Mouse (Mus musculus) lung, postnatal 0 days (tissue): ENCODE results near the gene 1700030J22Rik. TPM values are rescaled to one million over a fixed set of nuclear protein-coding genes. Genes with fewer than 3 reads are reported as not detected.

Source experiments
- ATAC-seq: fragments of 200-750 bp; cut with Nextera tagmentation; 2 replicates; pipeline ENCODE4 v1.8.0; 2017; ENCODE audit warnings: moderate library complexity
- DNase-seq: peaks from one replicate; pipeline ENCODE4 v3.0.0-alpha.2; 2016; ENCODE audit warnings: low spot score
- H3K27ac ChIP-seq: fragments of 300-500 bp; sonication (generic); 2 replicates; pipeline ENCODE4 v1.5.1; 2014; ENCODE audit warnings: antibody characterized with exemption, mild to moderate bottlenecking, low read length, mixed read lengths
- H3K27me3 ChIP-seq: fragments of 300-500 bp; sonication (generic); replicated peaks from 2 replicates; pipeline ENCODE4 v1.6.1; 2014; ENCODE audit warnings: low read length, mixed read lengths; ENCODE audit not compliant: insufficient read depth
- H3K36me3 ChIP-seq: fragments of 300-500 bp; sonication (generic); 2 replicates; pipeline ENCODE4 v1.6.1; 2014; ENCODE audit warnings: low read length, mixed read lengths; ENCODE audit not compliant: insufficient read depth
- H3K4me1 ChIP-seq: fragments of 300-500 bp; sonication (generic); 2 replicates; pipeline ENCODE4 v1.6.1; 2014; ENCODE audit warnings: antibody characterized with exemption, low read depth, low read length, mixed read lengths; ENCODE audit not compliant: insufficient read depth
- H3K4me2 ChIP-seq: fragments of 300-500 bp; sonication (generic); replicated peaks from 2 replicates; pipeline ENCODE4 v1.6.1; 2014; ENCODE audit warnings: low read depth, mild to moderate bottlenecking, low read length, moderate library complexity, mixed read lengths
- H3K4me3 ChIP-seq: fragments of 300-500 bp; sonication (generic); 2 replicates; pipeline ENCODE4 v1.5.1; 2014; ENCODE audit warnings: low read depth, low read length
- H3K9ac ChIP-seq: fragments of 300-500 bp; sonication (generic); replicated peaks from 2 replicates; pipeline ENCODE4 v1.6.1; 2014; ENCODE audit warnings: low read depth, mild to moderate bottlenecking
- H3K9me3 ChIP-seq: fragments of 300-500 bp; sonication (generic); 2 replicates; pipeline ENCODE4 v1.6.1; 2016; ENCODE audit warnings: low read length, mixed read lengths
- CTCF ChIP-seq: IDR thresholded peaks from 2 replicates; pipeline ENCODE4 v1.5.1; 2016; ENCODE audit warnings: antibody characterized with exemption, mild to moderate bottlenecking
- EP300 ChIP-seq: IDR thresholded peaks from 2 replicates; pipeline ENCODE4 v1.6.1; 2016; ENCODE audit warnings: antibody characterized with exemption, mild to moderate bottlenecking, control low read depth
- WGBS: fragments of 180-500 bp; shearing (Covaris S2); extraction: QIAGEN DNeasy Blood & Tissue Kit; methylation state at CpG from one replicate; pipeline ENCODE4 v1.1.7; 2014; 5-methylcytosine and 5-hydroxymethylcytosine counted together
- polyA plus RNA-seq: library from polyadenylated mRNA; unstranded; fragments of >200 nt; fragmentation: Nextera tagmentation; extraction: Ambion mirVana; gene quantifications from 2 replicates; pipeline ENCODE4 v1.2.1, GENCODE M21; 2015

1700030J22Rik gene
- polyA plus RNA-seq, 1 experiment from 2014 or later: 2.6 TPM

DNA sequence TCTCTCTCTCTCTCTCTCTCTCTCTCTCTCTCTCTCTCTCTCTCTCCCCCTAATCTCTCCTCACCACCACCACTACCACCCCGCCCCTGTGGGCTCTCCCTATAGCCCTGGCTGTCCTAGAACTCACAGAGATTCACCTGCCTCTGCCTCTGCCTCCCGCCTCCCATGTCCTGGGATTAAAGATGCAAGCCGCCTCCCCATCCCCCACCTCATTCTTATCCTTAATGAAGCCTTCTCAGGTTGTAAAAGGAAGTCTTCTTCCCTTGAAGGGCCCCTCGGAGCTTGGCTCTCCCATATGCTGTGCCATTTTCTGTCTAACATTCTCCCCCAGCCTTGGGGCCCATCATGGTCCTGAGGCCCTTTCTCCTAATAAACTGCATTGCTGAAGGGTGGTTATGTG, 36.9 kb upstream of the 1700030J22Rik start:
- WGBS: 76% methylated on average over 4 of the region's 4 CpGs
- TF ChIP-seq EP300: no peak
- TF ChIP-seq CTCF: no peak
- Histone ChIP-seq H3K9me3 (no peaks in the 10 kb centered on the region), H3K27ac (no peak overlapping the region), H3K4me2 (no peak overlapping the region), H3K9ac (no peak overlapping the region), H3K4me3 (no peak overlapping the region), H3K36me3 (no peaks in the 10 kb centered on the region), H3K27me3 (no peaks in the 10 kb centered on the region), H3K4me1 (no peaks in the 10 kb centered on the region)
- DNase-seq (no peak), ATAC-seq (no peak)

DNA sequence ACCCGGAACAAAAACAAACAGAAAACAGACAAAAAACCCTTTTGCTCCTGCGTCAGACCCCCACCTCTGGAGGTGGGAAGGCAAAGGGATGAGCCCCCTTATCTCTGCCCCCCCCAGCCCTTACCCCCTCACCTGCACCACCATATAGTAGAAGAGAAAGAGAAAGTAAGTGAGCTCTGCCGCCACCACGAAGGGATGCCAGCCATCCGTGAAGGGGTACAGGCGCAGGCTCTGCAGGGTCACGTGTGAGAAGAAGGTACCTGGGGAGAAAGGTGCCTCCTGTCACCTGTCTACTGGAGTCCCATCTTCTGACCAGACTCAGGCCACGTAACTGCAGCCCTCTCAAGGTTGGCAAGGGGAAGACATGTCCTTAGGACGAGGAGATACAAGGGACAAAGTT, 32.6 kb upstream of the 1700030J22Rik start:
- H3K4me1 ChIP-seq: no peaks in the 10 kb centered on the region
- no peak for TF ChIP-seq CTCF
- TF ChIP-seq EP300: no peak
- no peaks in the 10 kb centered on the region for H3K9me3 ChIP-seq
- 76% methylated on average over 9 of the region's 9 CpGs for WGBS
- DNase-seq (no peak), ATAC-seq (no peak)
- no peak overlapping the region for H3K9ac ChIP-seq
- H3K27me3 ChIP-seq: no peaks in the 10 kb centered on the region
- no peak overlapping the region for H3K27ac ChIP-seq
- H3K36me3 ChIP-seq: no peaks in the 10 kb centered on the region
- H3K4me3 ChIP-seq: no peak overlapping the region
- H3K4me2 ChIP-seq: no peak overlapping the region

DNA sequence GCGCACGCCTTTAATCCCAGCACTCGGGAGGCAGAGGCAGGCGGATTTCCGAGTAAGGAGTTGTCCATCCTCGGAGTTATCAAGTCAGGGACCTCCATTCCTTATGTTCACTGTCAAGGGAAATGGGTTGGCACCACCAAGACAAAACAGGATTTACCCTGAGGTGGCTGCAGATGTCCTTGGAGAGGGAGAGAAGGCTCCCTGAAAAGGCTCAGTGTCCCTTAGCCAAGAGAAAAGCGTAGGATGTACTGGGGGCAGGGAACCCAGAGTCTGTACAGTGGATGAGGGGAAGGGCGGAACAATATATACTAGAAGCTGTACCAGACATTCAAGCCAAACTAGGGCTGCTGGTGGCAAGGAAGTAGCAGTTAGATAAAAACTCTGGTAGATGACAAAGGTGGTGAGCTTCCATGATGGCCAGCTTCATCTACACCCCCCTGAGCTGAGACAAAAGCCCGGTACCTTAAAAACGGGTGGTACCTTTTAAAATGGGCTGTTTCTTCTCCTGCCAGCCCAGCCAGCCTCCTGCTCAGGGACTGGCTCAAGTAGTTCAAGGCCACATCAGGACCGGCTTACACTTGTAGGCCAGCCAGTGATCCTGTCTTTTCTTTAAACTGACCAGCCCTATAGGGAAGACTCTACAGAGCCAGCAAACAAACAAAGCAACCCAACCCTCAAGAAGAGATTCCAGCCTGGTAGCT, 15.4 kb upstream of the 1700030J22Rik start:
- ATAC-seq (no peak), DNase-seq (no peak)
- Histone ChIP-seq H3K4me2 (peak overlapping the region; percentile 90), H3K36me3 (no peaks in the 10 kb centered on the region), H3K27ac (no peak overlapping the region), H3K4me1 (0 out of 2 replicates have a peak, but pooled peaks cover 3% of the 10 kb centered on the region), H3K27me3 (no peaks in the 10 kb centered on the region), H3K9me3 (no peaks in the 10 kb centered on the region), H3K4me3 (peak overlapping the region; percentile 46), H3K9ac (no peak overlapping the region)
- TF ChIP-seq EP300: no peak
- TF ChIP-seq CTCF: no peak
- 59% methylated on average over 11 of the region's 11 CpGs for WGBS

DNA sequence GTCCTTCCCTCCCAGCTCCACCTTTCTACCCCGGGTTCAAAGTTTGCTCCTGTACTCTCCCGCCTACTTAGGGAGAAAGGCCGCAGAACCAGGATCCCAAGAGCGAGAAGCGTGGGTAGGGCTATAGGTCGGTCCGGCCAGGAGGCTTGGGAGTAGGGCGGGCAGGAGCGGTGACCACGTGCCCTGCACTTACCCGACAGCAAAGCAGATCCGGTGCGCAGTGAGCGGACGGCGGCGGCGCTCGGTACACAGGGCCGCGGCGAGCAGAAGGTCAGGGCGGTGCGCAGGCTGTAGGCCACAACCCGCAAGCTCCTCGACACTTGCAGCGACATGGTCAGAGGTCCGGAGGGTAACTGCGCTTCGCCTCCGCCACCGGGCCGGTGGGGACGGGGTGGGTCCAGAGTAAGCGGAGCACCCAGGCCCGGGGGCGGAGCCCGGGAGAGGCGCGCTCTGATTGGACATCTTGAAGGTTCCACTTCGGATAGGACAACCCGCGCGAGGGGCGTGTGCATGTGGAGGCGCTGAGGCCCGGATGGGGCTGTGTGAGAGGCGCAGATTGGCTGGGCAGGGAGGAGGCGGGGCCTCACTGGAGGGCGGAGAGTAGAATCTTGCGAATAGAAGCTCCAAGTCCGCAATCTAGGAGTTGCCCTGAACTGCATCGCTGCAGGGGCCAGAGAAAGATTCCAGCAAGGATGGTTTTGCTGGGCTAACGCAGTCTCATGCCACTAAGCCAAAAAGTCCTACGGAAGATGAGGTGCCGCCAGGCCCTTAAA, 14.5 kb upstream of the 1700030J22Rik start, which contains the start of gene Gcsh:
TSS of gene Gcsh (minus strand) at position 443 of the 773 bp plus-strand sequence.
- under 1% methylated on average over 55 of the region's 56 CpGs for WGBS
- peak within 1 kb of the TSS; percentile 90 for H3K4me2 ChIP-seq
- ATAC-seq (peak; percentile 100), DNase-seq (peak; percentile 99)
- H3K27ac ChIP-seq: peak within 1 kb of the TSS; percentile 33
- TF ChIP-seq CTCF (no peak), EP300 (no peak)
- H3K4me1 ChIP-seq: 0 out of 2 replicates have a peak, but pooled peaks cover 3% of the 10 kb centered on the region
- no peaks in the 10 kb centered on the region for H3K27me3 ChIP-seq
- peak within 1 kb of the TSS; percentile 37 for H3K9ac ChIP-seq
- peak within 1 kb of the TSS; percentile 46 for H3K4me3 ChIP-seq
- H3K9me3 ChIP-seq: no peaks in the 10 kb centered on the region
- H3K36me3 ChIP-seq: no peaks in the 10 kb centered on the region

DNA sequence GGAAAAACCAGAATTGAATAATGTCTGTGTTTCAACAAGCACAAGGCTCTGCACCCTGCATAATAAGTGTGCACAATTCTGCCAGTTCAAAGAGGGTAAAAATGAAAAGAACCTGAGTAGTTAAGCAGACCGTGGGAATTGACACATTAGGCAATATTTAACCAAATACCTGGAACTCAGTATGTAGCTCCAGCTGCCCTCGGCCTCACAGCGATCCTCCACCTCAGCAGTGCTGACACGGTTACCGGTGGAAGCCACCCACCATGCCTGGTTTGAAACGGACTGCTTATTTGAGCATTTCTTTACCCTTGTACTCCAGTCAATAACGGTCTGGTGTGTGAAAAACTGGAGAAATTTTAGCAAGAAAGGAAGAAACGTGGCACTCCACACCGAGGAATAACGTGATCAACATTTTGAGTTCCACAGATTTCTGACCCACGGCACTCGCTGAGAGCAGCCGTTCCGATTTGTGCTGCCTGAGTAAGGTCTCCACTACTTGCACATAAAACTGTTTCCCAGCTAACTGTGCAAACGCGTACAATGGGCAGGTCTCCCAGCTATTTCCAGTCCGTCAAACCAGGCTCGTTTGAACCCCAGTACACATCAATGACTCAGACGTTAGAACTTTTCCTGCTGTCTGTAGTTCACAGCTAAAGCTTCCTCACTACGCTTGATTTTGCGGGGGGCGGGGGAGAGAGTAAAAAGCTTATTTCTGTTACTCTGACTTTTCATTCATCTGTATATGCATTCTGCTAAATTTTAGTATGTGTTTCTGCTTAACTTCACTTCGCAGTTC, 13.6 kb upstream of the 1700030J22Rik start:
- Histone ChIP-seq H3K4me2 (peak overlapping the region; percentile 90), H3K9me3 (no peaks in the 10 kb centered on the region), H3K27ac (peak overlapping the region; percentile 33; the same call in 1 of the 2 replicates), H3K4me3 (peak overlapping the region; percentile 46), H3K27me3 (no peaks in the 10 kb centered on the region), H3K9ac (peak overlapping the region; percentile 37; the same call in 1 of the 2 replicates), H3K36me3 (no peaks in the 10 kb centered on the region), H3K4me1 (0 out of 2 replicates have a peak, but pooled peaks cover 3% of the 10 kb centered on the region)
- peak; percentile 60 for DNase-seq
- TF ChIP-seq EP300 (no peak), CTCF (no peak)
- ATAC-seq: no peak
- WGBS: 5% methylated on average over 23 of the region's 23 CpGs

DNA sequence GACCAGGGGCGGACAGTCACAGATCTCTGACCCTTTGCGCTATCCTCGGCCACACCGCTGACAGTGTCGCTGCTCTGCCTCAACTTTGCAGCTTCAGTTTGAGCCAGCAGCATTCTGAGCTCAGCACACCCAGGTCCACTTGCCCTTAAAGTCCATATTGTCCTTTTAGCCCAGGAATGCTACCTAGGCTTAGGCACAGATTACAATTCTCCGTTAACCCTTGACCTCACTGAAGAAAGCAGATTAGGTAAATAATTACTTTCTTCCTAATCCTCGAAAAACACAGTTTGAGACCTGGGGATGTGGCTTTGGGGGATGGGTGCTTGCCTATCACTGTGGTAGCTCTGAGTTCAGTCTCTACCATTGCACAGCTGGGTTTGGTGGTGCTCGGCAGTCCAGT, 12.5 kb upstream of the 1700030J22Rik start:
- no peak for ATAC-seq

More for the DNA sequence above, 12.5 kb upstream of the 1700030J22Rik start:
- H3K9ac ChIP-seq: no peak overlapping the region
- H3K4me3 ChIP-seq: no peak overlapping the region
- no peaks in the 10 kb centered on the region for H3K9me3 ChIP-seq
- H3K27me3 ChIP-seq: no peaks in the 10 kb centered on the region
- no peak for DNase-seq
- WGBS: 85% methylated on average over 8 of the region's 8 CpGs
- H3K27ac ChIP-seq: no peak overlapping the region
- no peak for TF ChIP-seq CTCF
- no peak for TF ChIP-seq EP300
- H3K4me2 ChIP-seq: no peak overlapping the region
- H3K36me3 ChIP-seq: no peaks in the 10 kb centered on the region
- 0 out of 2 replicates have a peak, but pooled peaks cover 3% of the 10 kb centered on the region for H3K4me1 ChIP-seq
